Mouse (Mus musculus) adrenal gland, postnatal 36 days (tissue): ENCODE data around the gene Khdc3. TPM values are rescaled to one million over a fixed set of nuclear protein-coding genes. Genes with fewer than 3 reads are reported as not detected.
"Not testable (repeated sequence)": the region's sequence is repeated elsewhere in the genome, so short reads cannot be mapped to it uniquely, and the experiment has no call there.

Source experiments
- DNase-seq, 2 experiments: peaks; one replicate each; pipeline ENCODE4 v3.0.0; 2021; ENCODE audit warnings: mixed read lengths in 1 of 2
- total RNA-seq, 2 experiments: library from RNA; stranded (reverse); gene quantifications; 2 replicates each; pipeline ENCODE4 v1.2.3; 2021

Gene Khdc3
- total RNA-seq, 2 experiments from 2014 or later, result 0.30 to 0.43 TPM

DNA sequence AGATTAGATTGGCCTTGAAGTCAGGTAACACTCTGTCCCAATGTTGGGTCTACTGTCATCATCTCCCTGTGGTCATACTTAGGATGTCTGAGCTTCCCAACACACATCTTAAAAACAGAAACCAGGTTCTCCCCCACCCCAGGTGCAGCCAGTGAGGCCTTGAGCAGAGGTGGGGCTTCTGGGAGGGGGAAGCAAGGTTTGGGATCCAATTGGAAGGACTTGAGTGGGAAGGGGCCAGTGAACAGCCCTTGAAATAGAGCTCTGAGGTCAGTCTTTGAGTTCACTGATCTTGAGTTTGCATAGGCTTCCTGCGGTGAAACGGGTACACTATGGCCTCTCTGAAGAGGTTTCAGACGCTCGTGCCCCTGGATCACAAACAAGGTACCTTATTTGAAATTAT is 545 bp downstream of the Khdc3 start, which contains the start of gene Gm20509:
TSS of gene Gm20509 (plus strand) at position 290 of the 400 bp plus-strand sequence.
- DNase-seq, result no peak

- peak; percentile 65 to 75 for DNase-seq
Measured at GRCm38 (mm10) chr9:73103159-73103879, 1.7 kb downstream of the Khdc3 start.

DNA sequence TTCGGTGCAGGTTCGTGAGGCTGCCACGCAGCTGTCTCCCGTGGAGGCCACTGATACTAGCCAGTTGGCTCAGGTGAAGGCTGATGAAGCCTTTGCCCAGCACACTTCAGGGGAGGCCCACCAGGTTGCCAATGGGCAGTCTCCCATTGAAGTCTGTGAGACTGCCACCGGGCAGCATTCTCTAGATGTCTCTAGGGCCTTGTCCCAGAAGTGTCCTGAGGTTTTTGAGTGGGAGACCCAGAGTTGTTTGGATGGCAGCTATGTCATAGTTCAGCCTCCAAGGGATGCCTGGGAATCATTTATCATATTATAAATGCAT is 2.2 kb downstream of the Khdc3 start:
- DNase-seq, result no peak

GRCm38 (mm10) chr9:73105141-73105540 is 3.5 kb downstream of the Khdc3 start:
- DNase-seq, result peak in 1 of 2 experiments; percentile 38

DNA sequence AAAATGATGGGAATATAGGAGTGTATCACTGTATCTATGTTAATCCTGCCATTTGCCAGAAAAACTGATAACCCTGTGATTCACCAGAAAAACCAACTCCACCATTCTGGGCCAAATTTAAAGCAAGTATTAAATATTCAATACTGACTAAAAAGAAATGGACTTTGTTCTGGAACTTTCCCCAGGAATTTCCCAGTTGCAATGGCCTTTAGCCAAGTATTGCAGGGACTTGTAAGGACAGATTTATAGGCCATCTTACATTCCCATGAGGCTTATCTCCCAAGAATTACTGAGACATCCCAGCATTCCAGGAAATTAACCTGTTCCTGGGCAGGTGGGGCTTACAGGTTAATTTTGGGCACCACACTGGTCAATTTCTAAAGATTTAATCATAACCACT is 4.1 kb downstream of the Khdc3 start:
- DNase-seq, result no peak

DNA sequence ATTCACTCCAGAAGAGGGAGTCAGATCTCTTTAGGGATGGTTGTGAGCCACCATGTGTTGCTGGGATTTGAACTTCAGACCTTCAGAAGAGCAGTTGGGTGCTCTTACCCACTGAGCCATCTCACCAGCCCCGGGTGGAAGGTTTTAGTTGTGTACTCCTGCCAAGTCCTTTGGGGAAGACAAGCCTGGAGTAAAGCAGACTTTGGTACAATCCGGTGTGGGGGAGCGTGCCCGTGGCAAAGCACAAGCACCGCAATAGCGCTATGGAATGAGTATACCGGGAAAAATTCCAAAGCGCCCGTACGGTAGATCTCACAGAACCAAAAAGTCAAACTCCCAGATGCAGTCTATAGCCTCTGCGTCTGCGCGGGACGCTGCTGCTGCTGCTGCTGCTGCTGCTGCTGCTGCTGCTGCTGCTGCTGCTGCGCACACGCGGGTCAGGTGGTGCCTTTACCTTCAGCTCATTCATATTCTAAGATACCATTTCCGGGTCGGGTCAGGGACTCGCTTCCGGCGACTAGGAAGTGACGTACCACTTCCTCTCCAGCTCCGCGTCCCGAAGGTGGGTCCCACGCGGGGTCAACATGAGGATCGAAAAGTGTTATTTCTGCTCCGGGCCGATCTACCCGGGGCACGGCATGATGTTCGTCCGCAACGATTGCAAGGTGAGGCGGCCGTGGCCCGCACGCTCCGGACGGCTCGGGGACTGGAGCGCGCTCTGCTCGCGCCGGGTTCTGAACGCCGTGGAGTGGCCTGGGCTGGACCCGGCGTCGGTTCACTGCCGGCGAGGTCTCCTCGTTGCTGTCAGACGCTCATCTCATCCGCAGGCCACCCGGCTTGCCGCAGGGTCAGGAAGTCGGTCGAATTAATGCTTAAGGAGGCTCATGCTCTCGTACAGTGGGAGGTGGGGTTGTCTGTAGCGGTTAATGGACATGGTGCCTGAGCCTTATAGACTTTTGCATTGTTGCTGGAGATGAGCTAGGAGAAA is 11.6 kb downstream of the Khdc3 start, which contains the start of gene Rsl24d1:
TSS of gene Rsl24d1 (plus strand) at position 508 of the 988 bp plus-strand sequence.
- peak; percentile 89 for DNase-seq

- not testable (repeated sequence) for DNase-seq
Measured at GRCm38 (mm10) chr9:73116704-73117103, 15.1 kb downstream of the Khdc3 start.

- DNase-seq, result no peak
Measured at GRCm38 (mm10) chr9:73118012-73118411, 16.4 kb downstream of the Khdc3 start.

GRCm38 (mm10) chr9:73121735-73122134 is 20.1 kb downstream of the Khdc3 start:
- peak in 1 of 2 experiments; percentile 14 for DNase-seq

- DNase-seq, result no peak
Measured at GRCm38 (mm10) chr9:73125043-73125570, 23.5 kb downstream of the Khdc3 start.

- DNase-seq, result no peak
Measured at GRCm38 (mm10) chr9:73127457-73127856, 25.8 kb downstream of the Khdc3 start.

GRCm38 (mm10) chr9:73129875-73130274 is 28.2 kb downstream of the Khdc3 start:
- no peak for DNase-seq

DNA sequence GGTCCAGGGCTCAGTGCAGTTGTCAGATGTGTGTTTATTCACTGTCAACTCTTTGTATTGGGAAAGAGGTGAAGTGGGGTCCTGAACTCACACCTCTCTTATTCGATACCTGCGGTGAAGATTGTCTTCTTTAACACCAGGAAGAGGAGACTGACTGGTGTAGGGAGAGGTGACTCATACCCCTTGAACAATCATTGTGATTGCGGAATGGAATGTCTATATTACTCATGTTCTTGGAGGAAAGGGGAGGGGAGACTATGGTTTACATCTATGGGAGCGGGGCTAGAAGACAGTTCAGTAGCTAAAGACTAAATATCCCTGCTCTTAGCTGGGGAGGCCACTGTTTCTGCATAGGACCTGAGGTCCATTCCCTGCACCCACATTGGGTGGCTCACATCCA is 28.9 kb downstream of the Khdc3 start:
- no peak for DNase-seq

- DNase-seq, result no peak
Measured at GRCm38 (mm10) chr9:73137341-73137886, 35.8 kb downstream of the Khdc3 start.

Other genes starting within 250 kb of the Khdc3 start
- 1 to 10 TPM; 3.7 to 4.3 TPM for gene Pygo1, start 176.2 kb upstream of the Khdc3 start, total RNA-seq
- 1 to 10 TPM in 1 of 2 experiments, under 1 TPM in 1; 0.96 to 1.3 TPM for gene Dyx1c1, start 143.1 kb upstream of the Khdc3 start, total RNA-seq
- gene Gm44503, start 143.0 kb upstream of the Khdc3 start, total RNA-seq, result not detected
- 10 to 100 TPM; 17.8 to 18.6 TPM for gene Ccpg1os, start 116.5 kb upstream of the Khdc3 start, total RNA-seq
- 100 to 1,000 TPM; 125 to 146 TPM for gene Ccpg1, start 116.4 kb upstream of the Khdc3 start, total RNA-seq
- 10 to 100 TPM; 12.2 to 15.5 TPM for gene Pigb, start 61.5 kb upstream of the Khdc3 start, total RNA-seq
- 10 to 100 TPM; 23.2 to 35.5 TPM for gene Rab27a, start 57.0 kb upstream of the Khdc3 start, total RNA-seq
- under 1 TPM in 1 of 2 experiments, not detected in 1; 0.40 TPM for gene Gm20509, start 634 bp downstream of the Khdc3 start, total RNA-seq
- 10 to 100 TPM; 63.9 to 73.6 TPM for gene Rsl24d1, start 11.6 kb downstream of the Khdc3 start, total RNA-seq